13 mouse cellular contexts compared by ENCODE assay signal in genomic region chr16:13367466-13367856, GRCm38 (mm10).
DNase-seq lines count a peak whose midpoint lies in the region; ATAC-seq lines count a peak whose summit lies in the region.
"Had no signal": no experiment of that assay in that cellular context is flagged by ENCODE, and none has a peak within 500 bp of the region (broad histone marks: within the 10 kb centered on the region; RNA-seq: fewer than 3 reads in every experiment).

No protein-coding gene starts in this region.

- ATAC-seq in heart, embryonic 16.5 days (replicated peaks; ENCODE audit: extremely low read depth, insufficient read depth, low FRiP score): no peak
- peak; percentile 29; the same call in 1 of the 2 replicates for ATAC-seq in forebrain, embryonic 16.5 days
- ATAC-seq in neural tube, embryonic 15.5 days (ENCODE audit: low FRiP score): no peak

- H3K27ac ChIP-seq in heart, embryonic 16.5 days (ENCODE audit: low read length): peak overlapping the region; percentile 46
- H3K27ac ChIP-seq in forebrain, embryonic 16.5 days (ENCODE audit: low read length): peak overlapping the region; percentile 38; the same call in 1 of the 2 replicates
- H3K27ac ChIP-seq in neural tube, embryonic 15.5 days (replicated peaks): peak overlapping the region; percentile 60
- H3K27ac ChIP-seq: liver, embryonic 14.5 days; neural tube, embryonic 12.5 days had no signal

- H3K27me3 ChIP-seq in heart, embryonic 16.5 days (ENCODE audit: control insufficient read depth, insufficient read depth, low read length): no peaks in the 10 kb centered on the region
- H3K27me3 ChIP-seq in forebrain, embryonic 16.5 days (replicated peaks; ENCODE audit: control insufficient read depth, insufficient read depth, low read length): no peaks in the 10 kb centered on the region
- no peaks in the 10 kb centered on the region for H3K27me3 ChIP-seq in neural tube, embryonic 15.5 days (replicated peaks)
- H3K27me3 ChIP-seq: neural tube, embryonic 12.5 days had no signal

- no peak overlapping the region for H3K4me2 ChIP-seq in heart, embryonic 16.5 days (ENCODE audit: low read depth, low read length)
- H3K4me2 ChIP-seq in forebrain, embryonic 16.5 days (ENCODE audit: low read length): no peak overlapping the region
- H3K4me2 ChIP-seq in neural tube, embryonic 15.5 days: peak overlapping the region; percentile 25
- H3K4me2 ChIP-seq: neural tube, embryonic 12.5 days had no signal

- no peaks in the 10 kb centered on the region for H3K9me3 ChIP-seq in heart, embryonic 16.5 days (replicated peaks; ENCODE audit: control insufficient read depth, low read length)
- H3K9me3 ChIP-seq in forebrain, embryonic 16.5 days (ENCODE audit: control insufficient read depth, low read length): no peaks in the 10 kb centered on the region
- H3K9me3 ChIP-seq in neural tube, embryonic 15.5 days (replicated peaks): no peaks in the 10 kb centered on the region
- H3K9me3 ChIP-seq: neural tube, embryonic 12.5 days had no signal

- H3K36me3 ChIP-seq in heart, embryonic 16.5 days (ENCODE audit: control insufficient read depth, insufficient read depth): no peaks in the 10 kb centered on the region
- H3K36me3 ChIP-seq in forebrain, embryonic 16.5 days (ENCODE audit: control insufficient read depth, insufficient read depth): no peaks in the 10 kb centered on the region
- no peaks in the 10 kb centered on the region for H3K36me3 ChIP-seq in neural tube, embryonic 15.5 days
- H3K36me3 ChIP-seq: neural tube, embryonic 12.5 days had no signal

- H3K4me1 ChIP-seq in heart, embryonic 16.5 days (ENCODE audit: control insufficient read depth, insufficient read depth, low read length): peaks cover 21% of the 10 kb centered on the region
- H3K4me1 ChIP-seq in forebrain, embryonic 16.5 days (replicated peaks; ENCODE audit: control insufficient read depth, insufficient read depth, low read length): peaks cover 22% of the 10 kb centered on the region
- peaks cover 20% of the 10 kb centered on the region for H3K4me1 ChIP-seq in neural tube, embryonic 15.5 days

- H3K9ac ChIP-seq in heart, embryonic 16.5 days (ENCODE audit: low read length): no peak overlapping the region
- H3K9ac ChIP-seq in forebrain, embryonic 16.5 days (replicated peaks; ENCODE audit: low read depth, low read length): no peak overlapping the region
- H3K9ac ChIP-seq in neural tube, embryonic 15.5 days (replicated peaks): no peak overlapping the region; the same call in 1 of the 2 replicates
- H3K9ac ChIP-seq: liver, embryonic 14.5 days; neural tube, embryonic 12.5 days had no signal

- DNase-seq in heart, adult 11 months: no peak
- DNase-seq in lung, postnatal 36 days: peak; percentile 6
- DNase-seq in lung, postnatal 25 days (ENCODE audit: low spot score): no peak
- no peak for DNase-seq in liver
- DNase-seq in left cerebral cortex, adult 9 months (ENCODE audit: low spot score in 2 of 2): no peak
- DNase-seq: cerebellum, adult 9-11 months; heart, postnatal 14 days; thymus, postnatal 25 days had no signal

- no peak overlapping the region for H3K4me3 ChIP-seq in heart, embryonic 16.5 days (ENCODE audit: low read length)
- no peak overlapping the region for H3K4me3 ChIP-seq in forebrain, embryonic 16.5 days (replicated peaks; ENCODE audit: low read length)
- no peak overlapping the region for H3K4me3 ChIP-seq in neural tube, embryonic 15.5 days (replicated peaks)
- H3K4me3 ChIP-seq: neural tube, embryonic 12.5 days had no signal

- WGBS in heart, embryonic 16.5 days: 54% methylated on average over 2 of the region's 2 CpGs
- 68% methylated on average over 2 of the region's 2 CpGs for WGBS in forebrain, embryonic 16.5 days
- WGBS in neural tube, embryonic 15.5 days: 63% methylated on average over 2 of the region's 2 CpGs
